21 mouse cellular contexts compared by ENCODE assay signal in the genomic region with DNA sequence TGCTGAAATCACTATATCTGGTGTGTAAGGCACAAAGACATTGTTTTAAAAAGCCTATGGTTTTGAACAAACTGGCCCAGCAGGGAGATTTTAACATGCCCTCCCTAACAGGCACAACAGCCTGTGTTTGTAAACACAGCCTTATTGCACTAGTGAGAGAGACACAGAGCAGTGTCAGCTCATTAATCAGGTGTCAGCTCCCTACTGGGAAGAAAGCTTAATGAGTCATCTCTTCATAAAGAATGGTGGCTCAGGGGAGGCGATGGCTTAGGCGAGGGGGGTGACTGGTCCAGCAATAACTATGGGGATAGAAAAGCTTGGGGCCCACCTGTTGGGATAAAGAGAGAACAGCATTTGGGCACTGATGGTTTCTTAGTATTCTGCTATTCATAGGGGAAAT. TPM values are rescaled to one million over a fixed set of nuclear protein-coding genes. Genes with fewer than 3 reads are reported as not detected.
DNase-seq lines count a peak whose midpoint lies in the region; ATAC-seq and TF ChIP-seq lines count a peak whose summit lies in the region.
"Had no signal": no experiment of that assay in that cellular context is flagged by ENCODE, and none has a peak within 500 bp of the region (broad histone marks: within the 10 kb centered on the region; RNA-seq: fewer than 3 reads in every experiment).

No protein-coding gene starts in this region.

- no peaks in the 10 kb centered on the region for H3K27me3 ChIP-seq in kidney, postnatal 0 days (ENCODE audit: insufficient read depth, low read length)
- no peaks in the 10 kb centered on the region for H3K27me3 ChIP-seq in hindbrain, embryonic 15.5 days
- H3K27me3 ChIP-seq: heart, embryonic 13.5 days; limb, embryonic 15.5 days had no signal

- H3K27ac ChIP-seq in kidney, postnatal 0 days: no peak overlapping the region
- 0 out of 2 replicates have a peak overlapping the region, but pooled peaks have one; percentile 6 for H3K27ac ChIP-seq in hindbrain, embryonic 15.5 days (replicated peaks)
- H3K27ac ChIP-seq: heart, embryonic 13.5 days; layer of hippocampus, adult 2 months; limb, embryonic 15.5 days had no signal

- WGBS in kidney, postnatal 0 days: 6% methylated on average over 2 of the region's 2 CpGs
- 7% methylated on average over 2 of the region's 2 CpGs for WGBS in hindbrain, embryonic 15.5 days

- no peak for TF ChIP-seq CTCF in kidney, postnatal 0 days (IDR thresholded peaks at IDR 0.05; ENCODE audit: low read depth)

- H3K4me2 ChIP-seq in kidney, postnatal 0 days (ENCODE audit: low read length): no peak overlapping the region
- no peak overlapping the region for H3K4me2 ChIP-seq in hindbrain, embryonic 15.5 days
- H3K4me2 ChIP-seq: heart, embryonic 13.5 days; limb, embryonic 15.5 days had no signal

- no peaks in the 10 kb centered on the region for H3K36me3 ChIP-seq in kidney, postnatal 0 days (ENCODE audit: insufficient read depth, low read length)
- no peaks in the 10 kb centered on the region for H3K36me3 ChIP-seq in hindbrain, embryonic 15.5 days
- H3K36me3 ChIP-seq: heart, embryonic 13.5 days; limb, embryonic 15.5 days had no signal

- no peak overlapping the region for H3K4me3 ChIP-seq in kidney, postnatal 0 days (replicated peaks; ENCODE audit: low read depth, low read length)
- no peak overlapping the region for H3K4me3 ChIP-seq in hindbrain, embryonic 15.5 days
- H3K4me3 ChIP-seq: heart, embryonic 13.5 days; layer of hippocampus, adult 2 months; limb, embryonic 15.5 days had no signal

- no peak; the same call in 1 of the 2 replicates for ATAC-seq in kidney, postnatal 0 days (replicated peaks; ENCODE audit: low FRiP score, low read depth)
- ATAC-seq in hindbrain, embryonic 15.5 days (ENCODE audit: low FRiP score, low read depth): peak; percentile 89
- ATAC-seq: liver, postnatal 0 days had no signal

- H3K4me1 ChIP-seq in kidney, postnatal 0 days (replicated peaks; ENCODE audit: insufficient read depth, low read length): no peaks in the 10 kb centered on the region
- peaks cover 9% of the 10 kb centered on the region; the same call in 1 of the 2 replicates for H3K4me1 ChIP-seq in hindbrain, embryonic 15.5 days (replicated peaks)
- H3K4me1 ChIP-seq: heart, embryonic 13.5 days; limb, embryonic 15.5 days had no signal

- H3K9me3 ChIP-seq in kidney, postnatal 0 days (replicated peaks; ENCODE audit: low read length): no peaks in the 10 kb centered on the region
- H3K9me3 ChIP-seq in hindbrain, embryonic 15.5 days: no peaks in the 10 kb centered on the region
- H3K9me3 ChIP-seq: heart, embryonic 13.5 days; limb, embryonic 15.5 days had no signal

- intact Hi-C loops in heart, postnatal 36 days (cut with DNase I): no loop called here
- intact Hi-C loops in gastrocnemius, postnatal 36 days (cut with DNase I): no loop called here

- H3K9ac ChIP-seq in kidney, postnatal 0 days (ENCODE audit: low read depth, low read length): no peak overlapping the region
- H3K9ac ChIP-seq in hindbrain, embryonic 15.5 days: no peak overlapping the region
- H3K9ac ChIP-seq: heart, embryonic 13.5 days; limb, embryonic 15.5 days; liver, postnatal 0 days had no signal

- peak; percentile 35 for DNase-seq in kidney, postnatal 0 days (ENCODE audit: low spot score)
- DNase-seq in kidney, postnatal 10 days: no peak
- DNase-seq in brain, adult 2 months (ENCODE audit: low read depth, low spot score): peak; percentile 15
- peak; percentile 24 for DNase-seq in embryo, embryonic 9.5 days (ENCODE audit: extremely low spot score)
- no peak for DNase-seq in heart, postnatal 36 days
- DNase-seq in heart, adult 9 months (ENCODE audit: low spot score in 2 of 2): no peak
- no peak for DNase-seq in gastrocnemius, postnatal 36 days
- DNase-seq: adrenal gland, adult 8-10 months; cerebellum, adult 9-10 months; gastrocnemius, postnatal 14 days; kidney, adult 8-10 months; liver, postnatal 0 days; lung, postnatal 4 days; thymus, postnatal 36 days had no signal

RNA-seq across cellular contexts. Expression of a gene that starts 8.1 kb away (rescaled TPM):
- polyA plus RNA-seq in kidney, postnatal 0 days (2015; fragmentation: Nextera tagmentation; extraction: Ambion mirVana): 0.04 TPM in 2 replicates
- 0.85 and 1.0 TPM in 2 replicates for polyA plus RNA-seq in hindbrain, embryonic 15.5 days (2015; fragmentation: Nextera tagmentation; extraction: Ambion mirVana)
- total RNA-seq in heart, postnatal 36 days (2021): under 1 TPM; 0.14 to 0.30 TPM
- total RNA-seq in gastrocnemius, postnatal 36 days (2021): not detected
- total RNA-seq: adrenal gland, adult 8-10 months; gastrocnemius, postnatal 14 days; MEL had no signal
- polyA plus RNA-seq: embryonic facial prominence, embryonic 11.5 days; heart, embryonic 13.5 days; liver, postnatal 0 days; spleen, adult 2 months had no signal

Comparison
In these comparisons a context has a peak if more than half of its experiments do, and no peak if none do; other contexts are left out.
1. DNase-seq: peak in kidney, postnatal 0 days (single experiment), brain, adult 2 months (single experiment) and embryo, embryonic 9.5 days (single experiment); none in kidney, postnatal 10 days (single experiment), heart, postnatal 36 days (0 of 2), heart, adult 9 months (0 of 2) and gastrocnemius, postnatal 36 days (0 of 2).